In the genomic region with DNA sequence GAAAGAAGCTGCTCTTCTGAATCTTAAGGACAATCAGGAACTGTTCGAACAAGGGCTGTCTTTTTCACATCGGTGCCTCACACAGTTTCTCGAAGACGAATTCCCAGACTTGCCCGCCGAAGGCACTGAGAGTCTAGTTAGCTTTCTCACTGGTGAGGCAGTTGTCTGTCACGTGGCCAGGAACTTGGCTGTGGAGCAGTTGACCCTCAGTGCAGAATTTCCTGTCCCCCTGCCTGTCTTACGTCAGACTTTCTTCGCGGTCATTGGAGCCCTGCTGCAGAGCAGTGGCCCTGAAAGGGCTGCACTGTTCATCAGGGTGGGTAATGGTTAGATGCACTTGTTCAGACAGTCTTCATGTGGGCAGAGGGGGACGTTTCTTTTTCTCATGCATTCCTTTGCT, we compare ENCODE assay signal across 23 mouse cellular contexts. TPM values are rescaled to one million over a fixed set of nuclear protein-coding genes. Genes with fewer than 3 reads are reported as not detected.
A peak's percentile ranks its signal among the peaks of the same experiment; 100 is the strongest.
DNase-seq lines count a peak whose midpoint lies in the region; ATAC-seq lines count a peak whose summit lies in the region.
"Had no signal": no experiment of that assay in that cellular context is flagged by ENCODE, and none has a peak within 500 bp of the region (broad histone marks: within the 10 kb centered on the region; RNA-seq: fewer than 3 reads in every experiment).

No protein-coding gene starts in this region.

- 0 out of 2 replicates have a peak, but pooled peaks cover 2% of the 10 kb centered on the region for H3K4me1 ChIP-seq in heart, embryonic 10.5 days
- peaks cover 3% of the 10 kb centered on the region for H3K4me1 ChIP-seq in midbrain, embryonic 14.5 days (ENCODE audit: control insufficient read depth, insufficient read depth, low read length)

- H3K27me3 ChIP-seq in heart, embryonic 10.5 days (ENCODE audit: insufficient read depth, poor library complexity, severe bottlenecking), result no peaks in the 10 kb centered on the region
- H3K27me3 ChIP-seq in midbrain, embryonic 14.5 days (ENCODE audit: control insufficient read depth, insufficient read depth, low read length), result no peaks in the 10 kb centered on the region
- H3K27me3 ChIP-seq: CH12.LX, Patski had no signal

- H3K9me3 ChIP-seq in heart, embryonic 10.5 days, result no peaks in the 10 kb centered on the region
- H3K9me3 ChIP-seq in midbrain, embryonic 14.5 days (ENCODE audit: control insufficient read depth, low read length), result no peaks in the 10 kb centered on the region
- H3K9me3 ChIP-seq: G1E had no signal

- DNase-seq in heart, adult 11 months, result peak; percentile 86
- no peak for DNase-seq in heart, embryonic 10.5 days (ENCODE audit: low spot score)
- DNase-seq in 416B (ENCODE audit: low read depth), result peak; percentile 77
- no peak for DNase-seq in gastrocnemius, adult 8-10 months (ENCODE audit: low spot score in 2 of 2)
- no peak for DNase-seq in left cerebral cortex, adult 18-20 months (ENCODE audit: low spot score in 2 of 2)
- DNase-seq in midbrain, embryonic 14.5 days, result no peak
- DNase-seq: adrenal gland, adult 2 months; adrenal gland, adult 8-10 months; adrenal gland, postnatal 10 days; adrenal gland, postnatal 14 days; adrenal gland, postnatal 25 days; adrenal gland, postnatal 36 days; B cell, adult 2 months; cerebellum, adult 11 months; cerebellum, adult 11-12 months; cerebellum, adult 18-20 months had no signal

- H3K4me2 ChIP-seq in midbrain, embryonic 14.5 days (ENCODE audit: low read length), result no peak overlapping the region

- 81% methylated on average over 11 of the region's 11 CpGs for WGBS in heart, embryonic 10.5 days
- WGBS in midbrain, embryonic 14.5 days, result 90% methylated on average over 11 of the region's 11 CpGs

- H3K36me3 ChIP-seq in heart, embryonic 10.5 days, result peaks cover 52% of the 10 kb centered on the region
- H3K36me3 ChIP-seq in midbrain, embryonic 14.5 days (ENCODE audit: control insufficient read depth, insufficient read depth, low read length), result peaks cover 50% of the 10 kb centered on the region

- H3K9ac ChIP-seq in midbrain, embryonic 14.5 days (replicated peaks; ENCODE audit: low read length), result no peak overlapping the region

- no peak overlapping the region for H3K4me3 ChIP-seq in heart, embryonic 10.5 days
- no peak overlapping the region for H3K4me3 ChIP-seq in midbrain, embryonic 14.5 days (replicated peaks; ENCODE audit: low read depth, low read length)

- no peak overlapping the region for H3K27ac ChIP-seq in heart, embryonic 10.5 days
- H3K27ac ChIP-seq in midbrain, embryonic 14.5 days (replicated peaks; ENCODE audit: low read depth, low read length), result no peak overlapping the region

- ATAC-seq in granulocyte monocyte progenitor cell, adult 5-6 weeks (replicated peaks; ENCODE audit: poor library complexity, severe bottlenecking), result peak; percentile 48
- peak; percentile 40 for ATAC-seq in megakaryocyte progenitor cell, adult 5-6 weeks (replicated peaks; ENCODE audit: poor library complexity)
- no peak for ATAC-seq in midbrain, embryonic 14.5 days (ENCODE audit: low FRiP score, low TSS enrichment)
- ATAC-seq: activated CD4-positive, CD25-positive, alpha-beta regulatory T cell, adult 4 months; CD4-positive, CD25-positive, alpha-beta regulatory T cell, adult 4 months; Patski had no signal

RNA-seq across cellular contexts. Expression of a gene that starts 2.1 kb away (rescaled TPM):
- polyA plus RNA-seq in heart, embryonic 10.5 days (2016; fragmentation: Nextera tagmentation; extraction: Ambion mirVana), result 25.1 and 25.5 TPM in 2 replicates
- total RNA-seq in granulocyte monocyte progenitor cell, adult 5-6 weeks (2014; fragmentation: Nextera tagmentation), result 24.7 and 31.1 TPM in 2 replicates
- total RNA-seq in granulocyte monocyte progenitor cell, adult 5-6 weeks (2017), result 8.6 and 10.5 TPM in 2 replicates
- total RNA-seq in megakaryocyte progenitor cell, adult 5-6 weeks (2015), result 24.9 and 25.8 TPM in 2 replicates
- total RNA-seq in megakaryocyte progenitor cell, adult 5-6 weeks (2017), result 11.6 and 16.1 TPM in 2 replicates
- 10 to 100 TPM in 1 of 4 experiments, 1 to 10 TPM in 3; 9.1 to 14.7 (median 9.3) TPM for total RNA-seq in gastrocnemius, adult 8-10 months (2022)
- 10 to 100 TPM; 39.1 to 43.4 TPM for total RNA-seq in left cerebral cortex, adult 18-20 months (2021)
- polyA plus RNA-seq in midbrain, embryonic 14.5 days (2014; fragmentation: Nextera tagmentation; extraction: Ambion mirVana), result 99.6 and 132 TPM in 2 replicates

RNA-seq across cellular contexts. Expression of a gene that starts 2.2 kb away (rescaled TPM):
- 53.1 and 58.9 TPM in 2 replicates for polyA plus RNA-seq in heart, embryonic 10.5 days (2016; fragmentation: Nextera tagmentation; extraction: Ambion mirVana)
- total RNA-seq in granulocyte monocyte progenitor cell, adult 5-6 weeks (2014; fragmentation: Nextera tagmentation), result 51.4 and 64.8 TPM in 2 replicates
- total RNA-seq in granulocyte monocyte progenitor cell, adult 5-6 weeks (2017), result 60.6 and 88.9 TPM in 2 replicates
- total RNA-seq in megakaryocyte progenitor cell, adult 5-6 weeks (2015), result 50.8 and 55.8 TPM in 2 replicates
- 57.3 and 68.7 TPM in 2 replicates for total RNA-seq in megakaryocyte progenitor cell, adult 5-6 weeks (2017)
- total RNA-seq in gastrocnemius, adult 8-10 months (2022), result 10 to 100 TPM; 30.4 to 34.7 (median 33.1) TPM
- 10 to 100 TPM; 29.3 to 33.2 TPM for total RNA-seq in left cerebral cortex, adult 18-20 months (2021)
- 38.7 and 42.6 TPM in 2 replicates for polyA plus RNA-seq in midbrain, embryonic 14.5 days (2014; fragmentation: Nextera tagmentation; extraction: Ambion mirVana)

Comparison
In these comparisons a context has a peak if more than half of its experiments do, and no peak if none do; other contexts are left out.
1. DNase-seq: peak in heart, adult 11 months (single experiment) and 416B (single experiment); none in heart, embryonic 10.5 days (single experiment), gastrocnemius, adult 8-10 months (0 of 2), left cerebral cortex, adult 18-20 months (0 of 2) and midbrain, embryonic 14.5 days (single experiment).